Mouse (Mus musculus) neural tube, embryonic 13.5 days (tissue): ENCODE data around the gene Acot7. TPM values are rescaled to one million over a fixed set of nuclear protein-coding genes. Genes with fewer than 3 reads are reported as not detected.

Experiments
- ATAC-seq: fragments of 200-750 bp; cut with Nextera tagmentation; 2 replicates; pipeline ENCODE4 v1.8.0; 2017; ENCODE audit warnings: low read depth, mild to moderate bottlenecking, moderate TSS enrichment, moderate library complexity
- H3K27ac ChIP-seq: fragments of 300-500 bp; sonication (generic); replicated peaks from 2 replicates; pipeline ENCODE4 v1.5.1; 2015; ENCODE audit warnings: moderate library complexity, mild to moderate bottlenecking, inconsistent platforms
- H3K27me3 ChIP-seq: fragments of 300-500 bp; sonication (generic); 2 replicates; pipeline ENCODE4 v1.6.1; 2015; ENCODE audit warnings: mild to moderate bottlenecking, inconsistent platforms
- H3K36me3 ChIP-seq: fragments of 300-500 bp; sonication (generic); 2 replicates; pipeline ENCODE4 v1.6.1; 2015; ENCODE audit warnings: mild to moderate bottlenecking, inconsistent platforms
- H3K4me1 ChIP-seq: fragments of 300-500 bp; sonication (generic); replicated peaks from 2 replicates; pipeline ENCODE4 v1.6.1; 2015; ENCODE audit warnings: inconsistent platforms
- H3K4me2 ChIP-seq: fragments of 300-500 bp; sonication (generic); 2 replicates; pipeline ENCODE4 v1.6.1; 2015; ENCODE audit warnings: inconsistent platforms, mild to moderate bottlenecking, moderate library complexity
- H3K4me3 ChIP-seq: fragments of 300-500 bp; sonication (generic); 2 replicates; pipeline ENCODE4 v1.5.1; 2015; ENCODE audit warnings: mild to moderate bottlenecking, inconsistent platforms
- H3K9ac ChIP-seq: fragments of 300-500 bp; sonication (generic); 2 replicates; pipeline ENCODE4 v1.6.1; 2015; ENCODE audit warnings: moderate library complexity, mild to moderate bottlenecking, inconsistent platforms
- H3K9me3 ChIP-seq: fragments of 300-500 bp; sonication (generic); 2 replicates; pipeline ENCODE4 v1.6.1; 2016; ENCODE audit warnings: inconsistent platforms
- WGBS: fragments of 180-500 bp; shearing (Covaris S2); methylation state at CpG from one replicate; pipeline ENCODE4 v1.1.7; 2015; 5-methylcytosine and 5-hydroxymethylcytosine counted together
- polyA plus RNA-seq: library from polyadenylated mRNA; unstranded; fragments of >200 nt; fragmentation: Nextera tagmentation; extraction: Ambion mirVana; gene quantifications from 2 replicates; pipeline ENCODE4 v1.2.1, GENCODE M21; 2015

The Acot7 gene
- polyA plus RNA-seq, 1 experiment from 2014 or later = 346 TPM

DNA sequence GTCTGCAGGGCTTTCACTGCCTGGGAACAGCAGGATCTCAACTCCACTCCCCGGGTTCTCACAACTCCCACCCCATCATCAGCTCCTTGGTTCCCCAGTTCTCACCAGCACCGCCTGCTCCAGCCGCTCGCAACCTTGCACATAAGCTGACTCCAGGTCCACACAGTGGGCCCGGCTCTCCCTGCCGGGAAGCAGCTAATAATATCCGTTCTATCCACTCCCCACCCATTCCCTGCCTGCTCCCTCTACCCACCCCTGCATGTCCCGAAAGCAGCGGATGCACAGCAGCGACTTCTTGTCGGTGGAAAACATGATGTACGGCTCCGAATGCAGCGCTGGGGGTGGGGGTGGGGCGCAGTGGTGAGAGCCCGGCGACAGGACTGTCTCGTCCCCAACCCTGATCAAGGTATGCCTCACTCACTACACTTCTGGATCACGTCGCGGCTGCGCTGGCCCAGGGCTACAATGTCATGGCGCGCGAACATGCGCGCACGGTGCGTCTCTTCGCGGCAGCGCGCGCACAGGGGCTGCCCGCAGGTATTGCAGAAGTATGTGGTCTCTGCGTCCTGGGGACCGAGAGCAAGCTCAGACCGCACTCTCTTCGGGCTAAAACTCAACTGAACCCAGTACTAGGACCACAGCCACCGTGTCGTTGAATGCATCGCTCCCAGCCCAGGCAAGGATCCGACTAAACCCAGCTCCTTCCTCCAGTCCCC lies 137.7 kb downstream of the Acot7 start:
- Histone ChIP-seq H3K36me3 (no peaks in the 10 kb centered on the region), H3K4me1 (peaks cover 41% of the 10 kb centered on the region), H3K27ac (no peak overlapping the region), H3K9ac (peak overlapping the region; percentile 50), H3K4me3 (peak overlapping the region; percentile 32), H3K27me3 (peaks cover 85% of the 10 kb centered on the region), H3K4me2 (peak overlapping the region; percentile 55), H3K9me3 (no peaks in the 10 kb centered on the region)
- ATAC-seq = no peak
- WGBS = under 1% methylated on average over 43 of the region's 43 CpGs

DNA sequence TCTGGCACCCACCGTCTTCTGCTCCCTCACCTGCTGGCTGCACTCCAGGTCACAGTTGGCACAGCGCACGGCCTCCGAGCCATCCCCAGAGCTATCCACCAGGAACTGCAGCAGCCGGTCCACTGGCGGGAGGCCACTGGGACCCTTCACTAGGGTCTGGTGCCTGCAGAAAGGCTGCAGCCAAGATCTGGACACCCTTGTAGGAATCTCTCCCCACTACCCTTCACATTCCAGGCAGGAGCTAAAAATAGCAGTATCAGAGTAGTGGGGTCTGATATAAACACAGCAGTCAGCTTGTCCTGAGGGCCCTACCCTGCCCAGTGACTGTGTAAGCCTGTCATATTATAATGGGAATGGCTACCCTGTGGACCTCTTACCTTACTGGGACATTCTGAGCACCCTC lies 139.7 kb downstream of the Acot7 start:
- Histone ChIP-seq H3K27ac (no peak overlapping the region), H3K4me2 (no peak overlapping the region), H3K36me3 (no peaks in the 10 kb centered on the region), H3K4me1 (peaks cover 35% of the 10 kb centered on the region), H3K9ac (no peak overlapping the region), H3K9me3 (no peaks in the 10 kb centered on the region), H3K4me3 (no peak overlapping the region), H3K27me3 (peaks cover 69% of the 10 kb centered on the region)
- 87% methylated on average over 6 of the region's 6 CpGs for WGBS
- no peak for ATAC-seq

DNA sequence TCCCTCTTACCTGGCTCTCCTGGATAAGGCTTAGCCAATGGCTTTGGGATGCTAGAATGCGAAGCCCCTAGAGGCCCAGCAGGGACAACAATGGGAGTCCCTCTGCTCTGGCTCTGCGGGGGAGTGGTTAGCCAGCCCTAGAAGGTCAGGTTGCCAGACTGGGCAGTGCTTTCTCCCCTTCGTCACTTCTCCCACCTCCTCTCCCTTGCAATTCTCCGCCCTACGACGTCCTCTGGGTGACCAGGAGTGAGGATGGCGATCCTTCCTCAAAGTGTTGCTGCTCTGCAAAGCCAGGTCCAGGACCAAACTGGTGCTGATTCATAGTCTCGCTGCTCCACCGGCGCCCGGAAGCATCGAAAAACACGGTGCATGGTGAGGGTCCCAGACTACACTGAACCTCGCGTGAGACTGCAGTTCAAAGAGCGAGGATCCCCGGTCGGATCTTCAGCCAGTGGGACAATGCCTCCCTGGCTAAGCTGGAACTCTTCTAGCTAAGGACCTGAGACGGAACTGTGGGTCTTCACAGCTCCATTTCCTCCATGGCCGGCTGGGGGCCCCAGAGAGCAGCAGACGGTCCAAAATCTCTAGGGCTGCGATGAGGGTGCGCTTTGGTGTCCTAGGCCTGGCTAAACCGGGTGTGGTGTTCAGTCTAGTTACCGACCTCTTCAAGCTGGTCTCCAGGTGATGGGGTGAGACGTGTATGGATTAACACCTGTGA lies 140.7 kb downstream of the Acot7 start, which contains the start of gene Rnf207:
TSS of gene Rnf207 (minus strand) at position 477 of the 718 bp plus-strand sequence.
- H3K36me3 ChIP-seq = no peaks in the 10 kb centered on the region
- peaks cover 58% of the 10 kb centered on the region for H3K27me3 ChIP-seq
- whole genome bisulfite sequencing = 4% methylated on average over 26 of the region's 26 CpGs
- H3K4me1 ChIP-seq = peaks cover 25% of the 10 kb centered on the region
- H3K4me3 ChIP-seq = peak within 1 kb of the TSS; percentile 15
- H3K9me3 ChIP-seq = no peaks in the 10 kb centered on the region
- peak within 1 kb of the TSS; percentile 27; the same call in 1 of the 2 replicates for H3K9ac ChIP-seq
- no peak within 1 kb of the TSS for H3K27ac ChIP-seq
- peak within 1 kb of the TSS; percentile 35 for H3K4me2 ChIP-seq
- ATAC-seq = no peak

Other genes starting within 250 kb of the Acot7 start
- 66.7 and 79.6 TPM in 2 replicates for gene Dnajc11, start 244.4 kb upstream of the Acot7 start, polyA plus RNA-seq
- 33.6 and 33.8 TPM in 2 replicates for gene Thap3, start 189.1 kb upstream of the Acot7 start, polyA plus RNA-seq
- gene Phf13, start 181.9 kb upstream of the Acot7 start, polyA plus RNA-seq = 19.1 and 20.6 TPM in 2 replicates
- 4.5 TPM in 2 replicates for gene Klhl21, start 169.3 kb upstream of the Acot7 start, polyA plus RNA-seq
- 15.3 and 18.8 TPM in 2 replicates for gene Zbtb48, start 150.5 kb upstream of the Acot7 start, polyA plus RNA-seq
- 1.2 and 1.3 TPM in 2 replicates for gene Tas1r1, start 139.6 kb upstream of the Acot7 start, polyA plus RNA-seq
- gene Nol9, start 138.8 kb upstream of the Acot7 start, polyA plus RNA-seq = 26.4 and 27.1 TPM in 2 replicates
- gene Plekhg5, start 105.6 kb upstream of the Acot7 start, polyA plus RNA-seq = 9.9 and 10.7 TPM in 2 replicates
- gene Tnfrsf25, start 62.2 kb upstream of the Acot7 start, polyA plus RNA-seq = 0.84 and 1.8 TPM in 2 replicates
- gene Espn, start 25.8 kb upstream of the Acot7 start, polyA plus RNA-seq = 0.21 and 0.51 TPM in 2 replicates
- 0.13 and 0.15 TPM in 2 replicates for gene Hes2, start 19.3 kb upstream of the Acot7 start, polyA plus RNA-seq
- gene Gpr153, start 96.1 kb downstream of the Acot7 start, polyA plus RNA-seq = 10.7 and 11.8 TPM in 2 replicates
- gene Hes3, start 113.5 kb downstream of the Acot7 start, polyA plus RNA-seq = 0.24 and 0.26 TPM in 2 replicates
- gene Icmt, start 119.1 kb downstream of the Acot7 start, polyA plus RNA-seq = 17.9 and 21.7 TPM in 2 replicates
- 6.3 and 10.4 TPM in 2 replicates for gene Rnf207, start 140.9 kb downstream of the Acot7 start, polyA plus RNA-seq
- 198 and 217 TPM in 2 replicates for gene Rpl22, start 147.6 kb downstream of the Acot7 start, polyA plus RNA-seq
- gene Chd5, start 160.5 kb downstream of the Acot7 start, polyA plus RNA-seq = 26.0 and 30.8 TPM in 2 replicates